Comparison of ENCODE assay signal across 8 mouse cellular contexts in the genomic region with DNA sequence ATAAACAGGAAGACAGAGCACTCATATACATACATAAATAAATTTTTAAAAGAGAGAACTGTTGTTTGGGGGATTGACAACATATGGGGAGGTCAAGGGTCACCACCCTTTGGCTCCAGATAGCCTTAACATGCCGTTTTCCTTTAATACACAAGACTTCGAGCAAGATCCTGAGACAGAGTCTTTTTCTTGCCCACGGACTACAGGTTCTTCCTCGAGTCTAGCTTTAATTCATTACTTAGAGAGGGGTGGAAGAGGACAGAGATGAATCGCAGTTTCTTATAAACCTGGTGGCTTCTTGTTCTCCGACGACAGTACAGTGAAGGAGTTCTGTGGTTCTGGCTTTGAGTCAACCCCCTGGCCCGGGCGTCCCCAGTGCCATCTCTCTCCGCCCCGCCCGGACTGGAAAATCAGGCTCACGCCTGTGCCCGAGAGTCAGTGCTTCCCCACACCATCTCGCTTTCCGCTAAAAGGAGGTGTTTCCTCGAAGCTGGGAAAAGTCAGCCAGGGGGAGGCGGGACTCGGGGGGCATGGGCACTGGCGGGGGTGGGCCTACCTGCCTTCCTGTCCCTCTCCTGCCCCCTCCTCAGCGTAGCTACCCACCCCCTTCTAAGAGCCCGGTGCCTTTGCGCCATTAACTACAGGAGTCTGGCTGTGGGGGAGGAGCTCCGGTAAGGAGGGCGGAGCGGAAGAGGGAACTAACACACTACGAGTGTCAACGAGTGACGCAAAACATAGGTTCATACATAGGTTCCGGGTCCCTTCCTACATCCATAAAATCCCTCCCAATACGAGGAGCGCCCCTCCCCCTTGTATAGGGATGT. TPM values are rescaled to one million over a fixed set of nuclear protein-coding genes. Genes with fewer than 3 reads are reported as not detected.
DNase-seq lines count a peak whose midpoint lies in the region; ATAC-seq and TF ChIP-seq lines count a peak whose summit lies in the region.

No protein-coding gene starts in this region.

- no peak for TF ChIP-seq CTCF in stomach, postnatal 0 days (IDR thresholded peaks at IDR 0.05; ENCODE audit: low read depth)

- intact Hi-C loops in heart, postnatal 14 days (cut with DNase I): no loop called here

- peaks cover 82% of the 10 kb centered on the region for H3K27me3 ChIP-seq in midbrain, embryonic 10.5 days (ENCODE audit: low read depth, poor library complexity, severe bottlenecking)
- no peaks in the 10 kb centered on the region for H3K27me3 ChIP-seq in stomach, postnatal 0 days (ENCODE audit: control insufficient read depth, insufficient read depth, low read length)

- DNase-seq in gastrocnemius, adult 18-20 months (ENCODE audit: low spot score): peak; percentile 37
- DNase-seq in gastrocnemius, adult 8-10 months (ENCODE audit: low spot score in 2 of 2): no peak
- peak; percentile 75 for DNase-seq in embryo, embryonic 11 days
- DNase-seq in heart, postnatal 14 days: peak; percentile 37 to 48
- peak; percentile 40 for DNase-seq in large intestine, adult 2 months (ENCODE audit: low read depth, low spot score)
- peak; percentile 41 for DNase-seq in midbrain, embryonic 10.5 days (ENCODE audit: low spot score)
- peak; percentile 63 for DNase-seq in stomach, postnatal 0 days (ENCODE audit: low spot score)
- DNase-seq in layer of hippocampus, adult 11-12 months (ENCODE audit: low spot score): no peak

- peak overlapping the region; percentile 62 for H3K9ac ChIP-seq in stomach, postnatal 0 days (ENCODE audit: low read length)

- under 1% methylated on average over 32 of the region's 32 CpGs for WGBS in large intestine, adult 2 months
- WGBS in midbrain, embryonic 10.5 days: 3% methylated on average over 32 of the region's 32 CpGs
- 3% methylated on average over 32 of the region's 32 CpGs for WGBS in stomach, postnatal 0 days

- peak overlapping the region; percentile 92 for H3K4me2 ChIP-seq in stomach, postnatal 0 days (replicated peaks; ENCODE audit: low read depth)

- no peaks in the 10 kb centered on the region for H3K9me3 ChIP-seq in midbrain, embryonic 10.5 days (replicated peaks)
- no peaks in the 10 kb centered on the region for H3K9me3 ChIP-seq in stomach, postnatal 0 days (ENCODE audit: control insufficient read depth, low read length)

- H3K36me3 ChIP-seq in midbrain, embryonic 10.5 days: no peaks in the 10 kb centered on the region
- H3K36me3 ChIP-seq in stomach, postnatal 0 days (ENCODE audit: control insufficient read depth, insufficient read depth, low read length): no peaks in the 10 kb centered on the region

- peak overlapping the region; percentile 63 for H3K4me3 ChIP-seq in midbrain, embryonic 10.5 days
- H3K4me3 ChIP-seq in stomach, postnatal 0 days (ENCODE audit: low read depth, low read length): peak overlapping the region; percentile 48

- peak; percentile 80 for ATAC-seq in stomach, postnatal 0 days (ENCODE audit: low FRiP score, low TSS enrichment)

- no peak for TF ChIP-seq EP300 in stomach, postnatal 0 days (optimal IDR thresholded peaks at IDR 0.05)

- peaks cover 50% of the 10 kb centered on the region for H3K4me1 ChIP-seq in midbrain, embryonic 10.5 days
- H3K4me1 ChIP-seq in stomach, postnatal 0 days (replicated peaks; ENCODE audit: control insufficient read depth, insufficient read depth): no peaks in the 10 kb centered on the region

- H3K27ac ChIP-seq in midbrain, embryonic 10.5 days (replicated peaks): peak overlapping the region; percentile 75
- no peak overlapping the region for H3K27ac ChIP-seq in stomach, postnatal 0 days (replicated peaks)

RNA-seq across cellular contexts. Expression of gene Tbx21, which starts 11.7 kb away (rescaled TPM):
- total RNA-seq in gastrocnemius, adult 18-20 months (2021): under 1 TPM; 0.41 to 0.50 TPM
- total RNA-seq in gastrocnemius, adult 8-10 months (2022): under 1 TPM; 0.19 to 0.58 (median 0.39) TPM
- total RNA-seq in heart, postnatal 14 days (2021): under 1 TPM in 1 of 2 experiments, not detected in 1; 0.12 TPM
- polyA plus RNA-seq in large intestine, adult 2 months (2012; rRNA removed): 0.92 and 1.1 TPM in 2 replicates
- 0.10 and 0.25 TPM in 2 replicates for polyA plus RNA-seq in midbrain, embryonic 10.5 days (2016; fragmentation: Nextera tagmentation; extraction: Ambion mirVana)
- 0.05 and 0.10 TPM in 2 replicates for polyA plus RNA-seq in stomach, postnatal 0 days (2015; fragmentation: Nextera tagmentation; extraction: Ambion mirVana)

RNA-seq across cellular contexts. Expression of gene Tbkbp1, which starts 24.4 kb away (rescaled TPM):
- total RNA-seq in gastrocnemius, adult 18-20 months (2021): 1 to 10 TPM; 3.3 to 6.8 TPM
- 1 to 10 TPM; 2.5 to 8.7 (median 5.1) TPM for total RNA-seq in gastrocnemius, adult 8-10 months (2022)
- total RNA-seq in heart, postnatal 14 days (2021): 10 to 100 TPM; 13.4 to 15.8 TPM
- polyA plus RNA-seq in large intestine, adult 2 months (2012; rRNA removed): 3.1 and 3.7 TPM in 2 replicates
- polyA plus RNA-seq in midbrain, embryonic 10.5 days (2016; fragmentation: Nextera tagmentation; extraction: Ambion mirVana): 4.3 and 4.9 TPM in 2 replicates
- polyA plus RNA-seq in stomach, postnatal 0 days (2015; fragmentation: Nextera tagmentation; extraction: Ambion mirVana): 1.8 and 2.4 TPM in 2 replicates

Comparison
In these comparisons a context has a peak if more than half of its experiments do, and no peak if none do; other contexts are left out.
1. DNase-seq: peak in gastrocnemius, adult 18-20 months (single experiment), embryo, embryonic 11 days (single experiment), heart, postnatal 14 days (2 of 2), large intestine, adult 2 months (single experiment), midbrain, embryonic 10.5 days (single experiment) and stomach, postnatal 0 days (single experiment); none in gastrocnemius, adult 8-10 months (0 of 2) and layer of hippocampus, adult 11-12 months (single experiment).